Mouse (Mus musculus) layer of hippocampus, adult 8-10 months (tissue): Measurements from ENCODE around the gene Dgki. TPM values are rescaled to one million over a fixed set of nuclear protein-coding genes. Genes with fewer than 3 reads are reported as not detected.

ENCODE experiments used
- DNase-seq, 2 experiments: peaks; one replicate each; pipeline ENCODE4 v3.0.0; 2022; ENCODE audit warnings: low spot score in 2 of 2
- total RNA-seq, 4 experiments: library from RNA; stranded (reverse); gene quantifications; 2 replicates each; pipeline ENCODE4 v1.2.4; 2022

Gene Dgki
- total RNA-seq, 4 experiments from 2014 or later, result 76.6 to 92.9 (median 85.0) TPM

- DNase-seq, result no peak
These were observed 2.1 kb downstream of the Dgki start for GRCm38 (mm10) chr6:37297744-37298482.

GRCm38 (mm10) chr6:37292068-37292467 is 7.9 kb downstream of the Dgki start:
- DNase-seq, result no peak

- DNase-seq, result no peak
These were observed 8.8 kb downstream of the Dgki start for GRCm38 (mm10) chr6:37291171-37291570.

- no peak for DNase-seq
These were observed 9.3 kb downstream of the Dgki start for GRCm38 (mm10) chr6:37290691-37291090.

GRCm38 (mm10) chr6:37286134-37286533 is 13.8 kb downstream of the Dgki start:
- DNase-seq, result no peak

GRCm38 (mm10) chr6:37284879-37285278 is 15.1 kb downstream of the Dgki start:
- no peak for DNase-seq

GRCm38 (mm10) chr6:37283336-37283735 is 16.6 kb downstream of the Dgki start:
- no peak for DNase-seq

GRCm38 (mm10) chr6:37282659-37283058 is 17.3 kb downstream of the Dgki start:
- DNase-seq, result no peak

GRCm38 (mm10) chr6:37276834-37277715 is 22.9 kb downstream of the Dgki start:
- no peak for DNase-seq

- DNase-seq, result no peak
These were observed 23.8 kb downstream of the Dgki start for GRCm38 (mm10) chr6:37276181-37276580.

GRCm38 (mm10) chr6:37270905-37271591 is 28.9 kb downstream of the Dgki start:
- no peak for DNase-seq

- no peak for DNase-seq
These were observed 31.4 kb downstream of the Dgki start for GRCm38 (mm10) chr6:37268589-37268988.

- DNase-seq, result no peak
These were observed 32.0 kb downstream of the Dgki start for GRCm38 (mm10) chr6:37267952-37268351.

GRCm38 (mm10) chr6:37262486-37262885 is 37.5 kb downstream of the Dgki start:
- no peak for DNase-seq

- DNase-seq, result no peak
These were observed 38.6 kb downstream of the Dgki start for GRCm38 (mm10) chr6:37261236-37261852.

GRCm38 (mm10) chr6:37258662-37259061 is 41.3 kb downstream of the Dgki start:
- DNase-seq, result no peak

GRCm38 (mm10) chr6:37254144-37254543 is 45.8 kb downstream of the Dgki start:
- DNase-seq, result no peak

- no peak for DNase-seq
These were observed 47.4 kb downstream of the Dgki start for GRCm38 (mm10) chr6:37252536-37252935.

- DNase-seq, result no peak
These were observed 49.3 kb downstream of the Dgki start for GRCm38 (mm10) chr6:37250671-37251070.

- no peak for DNase-seq
These were observed 54.2 kb downstream of the Dgki start for GRCm38 (mm10) chr6:37245757-37246156.

GRCm38 (mm10) chr6:37244074-37244473 is 55.9 kb downstream of the Dgki start:
- DNase-seq, result no peak

GRCm38 (mm10) chr6:37242769-37243121 is 57.2 kb downstream of the Dgki start:
- DNase-seq, result no peak
